Mouse (Mus musculus): Measurements from ENCODE around the gene Tenm2.

DNA sequence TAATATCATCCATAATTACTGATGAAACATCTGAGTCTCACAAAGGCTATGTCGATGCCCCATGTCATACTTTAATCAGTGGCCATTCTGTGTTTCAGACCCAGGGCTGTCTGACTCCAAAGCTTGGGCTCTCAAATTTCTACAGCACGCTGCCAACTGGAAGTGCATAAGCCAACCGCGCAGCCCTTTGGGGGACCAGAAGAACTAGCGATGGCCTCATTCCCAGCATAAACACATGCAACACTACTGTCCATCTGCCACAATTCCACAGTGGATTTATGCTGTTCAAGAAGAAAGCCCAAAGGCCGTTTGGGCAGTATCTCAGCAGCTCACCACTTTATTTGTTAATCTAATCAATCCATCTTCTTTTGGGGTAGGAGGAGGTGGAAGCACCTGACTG, 678.4 kb downstream of the Tenm2 start:
- TF ChIP-seq POLR2A (IDR thresholded peaks at IDR 0.05; ENCODE audit: low read depth, low read length) (no peak), CTCF (conservative IDR thresholded peaks at IDR 0.05; ENCODE audit: insufficient read depth, insufficient read length, low read depth, low read length) (no peak)

Data from kidney, adult 2 months (tissue).